Mouse (Mus musculus) hindlimb bud, embryonic 11.5 days (tissue): ENCODE results near the gene Khdrbs2.
"Not testable (repeated sequence)": the region's sequence is repeated elsewhere in the genome, so short reads cannot be mapped to it uniquely, and the experiment has no call there.

Experiments used
- DNase-seq: peaks from one replicate; pipeline ENCODE4 v3.0.0-alpha.2; 2012; ENCODE audit warnings: low read depth, low spot score; ENCODE audit errors: extremely low spot score

Gene Khdrbs2

DNA sequence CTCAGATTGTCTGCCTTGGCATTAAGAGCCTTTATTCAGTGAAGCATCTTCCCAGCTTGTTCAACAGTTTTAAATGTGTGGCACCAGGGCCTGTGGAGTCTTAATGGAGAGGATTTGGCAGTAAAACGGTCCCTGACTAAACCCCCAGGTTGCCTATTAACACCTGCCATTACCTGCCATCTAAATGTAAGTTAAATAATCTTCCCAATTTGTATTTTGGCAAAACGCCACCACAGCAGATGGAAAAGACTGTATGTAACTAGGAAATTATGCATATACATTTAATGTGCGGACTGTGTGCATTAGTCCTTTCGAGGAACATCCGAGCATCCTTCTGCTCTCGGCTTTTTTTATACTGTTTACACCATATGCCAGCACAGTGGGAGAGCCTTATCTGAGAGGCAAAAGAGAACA, 290.6 kb downstream of the Khdrbs2 start:
- DNase-seq: no peak

GRCm38 (mm10) chr1:32471022-32471421, 298.5 kb downstream of the Khdrbs2 start:
- DNase-seq: no peak

- DNase-seq: no peak
Measured at GRCm38 (mm10) chr1:32471502-32472214, 299.1 kb downstream of the Khdrbs2 start.

DNA sequence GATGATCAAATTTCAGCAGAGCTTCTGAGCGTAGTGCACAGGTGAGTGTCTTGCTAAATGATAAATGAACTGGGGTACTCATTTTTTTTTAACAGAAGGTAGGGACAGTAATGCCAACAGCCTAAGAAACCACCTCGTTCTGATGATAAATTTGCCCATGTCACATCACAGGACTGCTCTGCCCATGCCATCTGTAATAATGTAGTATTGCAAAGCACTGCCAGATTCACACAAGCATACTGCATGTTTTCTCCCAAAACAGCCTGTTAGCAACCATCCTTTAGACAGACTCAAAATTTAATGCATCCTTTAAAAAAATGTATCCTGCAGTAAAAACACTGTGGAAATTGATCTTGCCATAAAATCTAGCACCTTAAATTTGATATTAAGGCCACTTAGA, 315.4 kb downstream of the Khdrbs2 start:
- DNase-seq: no peak

GRCm38 (mm10) chr1:32503381-32503780, 330.9 kb downstream of the Khdrbs2 start:
- no peak for DNase-seq

- DNase-seq: not testable (repeated sequence)
Measured at GRCm38 (mm10) chr1:32547194-32547593, 374.7 kb downstream of the Khdrbs2 start, which contains the start of gene Gm5415. TSS of gene Gm5415 (minus strand) at chr1:32547294.

- no peak for DNase-seq
Measured at GRCm38 (mm10) chr1:32553459-32553858, 380.9 kb downstream of the Khdrbs2 start.

DNA sequence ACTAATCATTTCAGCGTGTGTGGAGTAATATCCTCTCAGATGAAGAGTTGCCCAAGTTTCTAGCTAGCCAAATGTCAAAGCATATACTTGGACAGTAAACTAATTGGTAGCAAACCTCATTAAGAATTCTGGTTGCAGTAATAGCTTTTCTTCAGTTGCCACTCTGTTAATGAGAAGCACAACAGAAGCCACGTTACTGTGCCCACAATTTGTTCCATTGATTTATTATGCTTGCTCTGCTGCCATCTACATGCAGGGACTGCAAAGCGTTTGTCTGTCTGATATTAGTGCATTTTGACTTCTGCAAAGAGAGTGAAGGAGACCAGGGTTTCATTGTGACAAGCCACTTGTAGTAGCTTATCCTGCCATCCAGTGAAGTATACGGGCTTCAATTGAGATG, 381.4 kb downstream of the Khdrbs2 start:
- no peak for DNase-seq

DNA sequence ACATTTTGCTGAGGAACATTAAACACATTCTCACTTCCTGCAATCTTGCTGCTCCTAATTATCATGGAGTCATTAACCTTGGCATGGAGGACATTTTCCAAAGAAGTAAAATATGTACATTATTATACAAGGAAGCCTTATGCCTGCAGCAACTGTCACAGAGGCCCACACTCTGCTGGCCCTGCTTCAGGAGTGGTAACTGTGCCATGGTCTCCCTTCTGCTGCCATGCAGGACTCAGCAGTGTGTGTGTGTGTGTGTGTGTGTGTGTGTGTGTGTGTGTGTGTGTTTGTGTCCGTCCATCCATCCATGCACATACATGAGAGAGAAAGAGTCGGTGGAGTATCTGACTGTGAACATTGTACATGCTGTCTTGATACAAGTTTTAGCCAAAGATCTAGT, 396.4 kb downstream of the Khdrbs2 start:
- no peak for DNase-seq

GRCm38 (mm10) chr1:32626060-32626459, 453.5 kb downstream of the Khdrbs2 start:
- DNase-seq: no peak

- no peak for DNase-seq
Measured at GRCm38 (mm10) chr1:32632415-32633354, 460.2 kb downstream of the Khdrbs2 start.

DNA sequence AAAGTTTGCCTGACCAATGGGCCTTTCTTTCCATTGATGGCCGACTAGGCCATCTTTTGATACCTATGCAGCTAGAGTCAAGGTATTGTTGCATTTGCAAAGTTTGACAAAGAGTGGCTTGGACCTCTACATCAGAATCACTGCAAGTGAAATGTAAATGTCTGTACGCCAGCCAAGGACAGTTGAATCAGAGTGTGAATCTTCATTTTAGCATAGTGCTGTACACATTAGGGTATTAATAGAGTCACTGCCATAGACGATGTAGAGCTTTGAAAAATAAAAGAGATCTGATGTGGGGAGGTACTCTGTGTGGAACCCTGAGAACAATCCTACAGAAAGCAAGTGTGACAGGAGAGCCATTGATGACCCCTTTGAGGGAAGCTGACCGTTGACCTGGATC, 460.9 kb downstream of the Khdrbs2 start:
- no peak for DNase-seq

DNA sequence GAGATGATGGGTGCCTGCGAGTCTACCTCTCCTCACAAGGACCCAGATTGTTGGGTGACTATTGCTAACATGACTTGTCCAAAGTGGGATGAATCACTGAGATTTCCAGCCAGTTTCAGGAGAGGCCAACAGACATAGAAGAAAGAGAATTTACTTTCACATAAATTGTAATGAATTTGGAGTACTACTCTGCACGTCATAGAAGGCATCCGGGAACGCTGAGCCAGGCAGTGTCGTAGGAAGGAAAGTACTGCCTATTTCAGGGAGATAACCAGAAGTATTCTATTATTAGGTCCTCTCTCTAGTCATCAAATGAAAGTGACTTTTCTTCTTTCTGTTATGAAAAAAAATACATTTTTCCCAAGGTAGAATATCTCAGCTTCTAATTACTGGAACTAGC, 466.6 kb downstream of the Khdrbs2 start:
- DNase-seq: no peak

GRCm38 (mm10) chr1:32649647-32650209, 477.2 kb downstream of the Khdrbs2 start:
- no peak for DNase-seq

GRCm38 (mm10) chr1:32693806-32694205, 521.3 kb downstream of the Khdrbs2 start:
- DNase-seq: no peak

DNA sequence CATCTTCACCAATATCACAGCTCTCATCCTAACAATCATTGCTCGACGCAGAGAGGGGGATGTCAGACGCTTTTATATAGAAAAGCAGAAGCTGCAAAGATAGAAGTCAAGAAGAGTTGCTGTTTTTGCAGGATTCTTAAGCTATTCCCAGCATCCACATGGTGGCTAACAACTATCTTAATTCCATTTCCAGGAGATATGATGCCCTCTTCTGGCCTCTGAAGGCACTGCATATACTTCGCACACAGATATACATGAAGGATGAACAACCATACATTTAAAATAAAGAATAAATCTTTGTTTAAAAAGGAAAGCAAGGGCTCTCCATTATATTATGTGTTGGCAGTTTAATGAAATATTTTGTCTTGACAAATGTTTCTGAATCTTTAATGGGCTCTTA, 527.6 kb downstream of the Khdrbs2 start:
- no peak for DNase-seq

GRCm38 (mm10) chr1:32701267-32701666, 528.8 kb downstream of the Khdrbs2 start:
- no peak for DNase-seq
